Mouse (Mus musculus): ENCODE measurements around the gene Gper1.

DNA sequence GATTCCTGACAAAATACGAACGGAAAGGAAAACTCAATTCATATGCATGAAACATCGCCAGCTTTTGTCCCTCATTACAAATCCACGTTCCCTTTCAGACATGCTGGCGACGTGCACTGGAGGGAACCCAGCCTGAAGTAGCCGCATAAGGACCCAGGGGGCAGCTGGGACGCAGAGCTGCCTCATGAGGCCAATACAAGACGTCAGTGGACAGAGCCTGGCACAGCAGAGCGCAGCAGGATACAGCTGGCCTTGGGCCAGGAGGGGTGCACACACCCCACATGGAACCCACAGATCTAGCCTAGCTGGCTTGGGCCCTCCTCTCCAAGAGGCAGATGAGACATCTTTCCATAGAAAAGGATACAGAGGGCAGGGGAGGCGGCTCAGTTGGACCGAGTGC lies 15.5 kb downstream of the Gper1 start:
- TF ChIP-seq CTCF (IDR thresholded peaks at IDR 0.05; ENCODE audit: low read depth, low read length) = no peak
- TF ChIP-seq POLR2AphosphoS5 (IDR thresholded peaks at IDR 0.05; ENCODE audit: insufficient replicate concordance, low read depth, low read length) = no peak

All from G1E (cell line).